Mouse (Mus musculus): ENCODE measurements around the gene Kdr. TPM values are rescaled to one million over a fixed set of nuclear protein-coding genes. Genes with fewer than 3 reads are reported as not detected.

The Kdr gene
- 24.4 and 25.5 TPM in 2 replicates for polyA plus RNA-seq (2015; fragmentation: Nextera tagmentation; extraction: Ambion mirVana)

GRCm38 (mm10) chr5:75978374-75979100 lies at the start of gene Kdr:
Gene Kdr, minus strand, starts transcription at chr5:75978458.
- H3K9me3 ChIP-seq, result no peaks in the 10 kb centered on the region
- WGBS, result 2% methylated on average over 37 of the region's 37 CpGs
- H3K4me3 ChIP-seq (replicated peaks), result peak within 1 kb of the TSS; percentile 58
- no peaks in the 10 kb centered on the region for H3K36me3 ChIP-seq
- ATAC-seq, result peak; percentile 94
- peak within 1 kb of the TSS; percentile 52 for H3K9ac ChIP-seq
- peak within 1 kb of the TSS; percentile 94 for H3K4me2 ChIP-seq (replicated peaks)
- H3K4me1 ChIP-seq (replicated peaks), result peaks cover 13% of the 10 kb centered on the region
- H3K27ac ChIP-seq, result peak within 1 kb of the TSS; percentile 32; the same call in 1 of the 2 replicates
- peaks cover 33% of the 10 kb centered on the region for H3K27me3 ChIP-seq (replicated peaks)

- no peak overlapping the region for H3K4me2 ChIP-seq (replicated peaks)
- no peaks in the 10 kb centered on the region for H3K9me3 ChIP-seq
- no peaks in the 10 kb centered on the region for H3K27me3 ChIP-seq (replicated peaks)
- no peak overlapping the region for H3K4me3 ChIP-seq (replicated peaks)
- H3K36me3 ChIP-seq, result no peaks in the 10 kb centered on the region
- no peak for ATAC-seq
- WGBS, result 64% methylated on average over 6 of the region's 6 CpGs
- no peaks in the 10 kb centered on the region; the same call in 1 of the 2 replicates for H3K4me1 ChIP-seq (replicated peaks)
- H3K9ac ChIP-seq, result no peak overlapping the region
- no peak overlapping the region for H3K27ac ChIP-seq
Measured at GRCm38 (mm10) chr5:76026805-76027204, 48.5 kb upstream of the Kdr start.

- 53% methylated on average over 4 of the region's 4 CpGs for WGBS
- Histone ChIP-seq H3K27me3 (replicated peaks) (no peaks in the 10 kb centered on the region), H3K27ac (no peak overlapping the region), H3K36me3 (no peaks in the 10 kb centered on the region), H3K9me3 (no peaks in the 10 kb centered on the region), H3K4me1 (replicated peaks) (no peaks in the 10 kb centered on the region; the same call in 1 of the 2 replicates), H3K4me3 (replicated peaks) (no peak overlapping the region), H3K4me2 (replicated peaks) (no peak overlapping the region), H3K9ac (no peak overlapping the region)
- no peak for ATAC-seq
Measured at GRCm38 (mm10) chr5:76025996-76026665, 47.9 kb upstream of the Kdr start.

DNA sequence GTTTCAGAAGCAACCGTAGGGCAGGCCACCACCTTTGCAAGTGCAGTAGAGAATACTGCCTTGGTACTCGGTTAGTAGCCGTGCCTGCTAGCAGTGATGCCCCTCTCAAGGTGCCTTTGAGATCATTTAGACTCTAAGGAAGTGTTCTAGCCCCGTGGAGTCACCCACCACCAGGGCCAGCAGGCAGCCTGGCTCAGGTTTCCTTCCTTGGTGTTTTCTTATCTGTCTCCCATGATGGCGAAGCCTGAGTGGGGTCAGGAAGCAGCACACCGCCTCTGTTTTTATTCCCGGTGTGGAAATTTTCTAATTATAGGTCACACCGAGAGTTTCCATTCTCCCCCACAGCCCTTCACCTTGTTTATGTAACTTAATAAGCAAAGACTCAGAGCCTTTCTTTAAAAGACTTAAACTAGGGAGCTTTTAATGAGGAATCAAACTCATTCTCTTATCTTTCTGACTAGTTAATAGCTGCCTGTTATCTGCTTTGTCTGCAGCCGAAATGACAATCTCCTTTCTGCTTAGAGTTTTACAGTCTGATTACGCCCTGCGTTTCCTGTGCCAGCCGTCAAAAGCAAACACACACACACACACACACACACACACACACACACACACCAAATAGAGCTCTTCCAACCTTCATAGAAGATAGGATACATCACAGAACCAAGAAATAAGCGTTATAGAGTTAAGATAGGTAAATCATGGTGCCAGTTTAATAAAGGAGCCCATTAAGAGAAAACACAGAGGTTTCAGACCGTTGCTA lies 44.9 kb upstream of the Kdr start:
- Histone ChIP-seq H3K4me3 (replicated peaks) (no peak overlapping the region), H3K9ac (no peak overlapping the region), H3K4me2 (replicated peaks) (no peak overlapping the region), H3K36me3 (no peaks in the 10 kb centered on the region), H3K4me1 (replicated peaks) (no peaks in the 10 kb centered on the region; the same call in 1 of the 2 replicates), H3K9me3 (no peaks in the 10 kb centered on the region), H3K27ac (no peak overlapping the region), H3K27me3 (replicated peaks) (no peaks in the 10 kb centered on the region)
- WGBS, result 32% methylated on average over 14 of the region's 14 CpGs
- ATAC-seq, result peak; percentile 62; the same call in 1 of the 2 replicates

DNA sequence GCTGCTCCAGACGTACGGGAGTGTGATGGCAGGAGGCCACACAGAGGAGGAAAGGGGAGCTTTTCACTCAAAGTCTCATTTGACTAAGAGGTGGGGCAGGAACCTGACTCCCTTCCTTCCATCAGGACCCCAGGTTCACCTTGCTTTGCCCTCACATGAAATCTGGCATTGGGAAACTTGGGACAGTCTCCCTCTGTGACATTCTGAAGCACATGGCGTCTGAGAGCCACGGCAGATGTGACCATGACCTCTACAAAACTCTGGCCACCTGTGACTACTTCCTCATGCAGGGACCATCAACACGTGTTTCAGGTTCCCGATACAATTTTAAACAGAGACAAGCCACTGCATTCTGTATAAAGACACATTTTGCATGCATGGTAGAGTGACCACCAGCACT lies 44.2 kb upstream of the Kdr start:
- Histone ChIP-seq H3K27ac (no peak overlapping the region), H3K9ac (no peak overlapping the region), H3K4me1 (replicated peaks) (no peaks in the 10 kb centered on the region; the same call in 1 of the 2 replicates), H3K36me3 (no peaks in the 10 kb centered on the region), H3K4me3 (replicated peaks) (no peak overlapping the region), H3K27me3 (replicated peaks) (no peaks in the 10 kb centered on the region), H3K4me2 (replicated peaks) (no peak overlapping the region), H3K9me3 (no peaks in the 10 kb centered on the region)
- 73% methylated on average over 6 of the region's 6 CpGs for WGBS
- ATAC-seq, result no peak

- no peaks in the 10 kb centered on the region; the same call in 1 of the 2 replicates for H3K4me1 ChIP-seq (replicated peaks)
- no peaks in the 10 kb centered on the region for H3K9me3 ChIP-seq
- H3K27me3 ChIP-seq (replicated peaks), result no peaks in the 10 kb centered on the region
- no peak for ATAC-seq
- H3K36me3 ChIP-seq, result no peaks in the 10 kb centered on the region
- no peak overlapping the region for H3K27ac ChIP-seq
- WGBS, result 83% methylated on average over 5 of the region's 5 CpGs
- no peak overlapping the region for H3K9ac ChIP-seq
- no peak overlapping the region for H3K4me3 ChIP-seq (replicated peaks)
- H3K4me2 ChIP-seq (replicated peaks), result no peak overlapping the region
Measured at GRCm38 (mm10) chr5:76018321-76018720, 40.1 kb upstream of the Kdr start.

DNA sequence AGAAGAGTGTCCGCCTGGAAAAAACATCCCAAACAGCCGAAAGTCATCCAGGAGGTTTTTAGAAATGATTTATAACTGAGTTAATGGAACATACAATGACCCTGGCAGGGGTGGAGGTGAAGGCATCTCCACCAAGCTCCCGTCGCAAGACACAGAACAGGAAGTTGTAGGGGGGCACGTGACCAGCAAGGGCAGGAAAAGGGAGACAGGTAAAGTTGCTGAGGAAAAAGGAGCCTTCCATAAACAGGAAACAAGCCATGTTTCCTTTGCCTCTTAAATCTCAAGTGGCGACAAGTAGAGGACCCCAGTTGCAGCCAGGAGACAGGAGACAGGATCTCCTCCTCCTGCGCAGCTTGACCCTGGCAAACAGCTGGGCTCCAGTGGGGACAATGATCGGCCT lies 37.8 kb upstream of the Kdr start:
- WGBS, result 41% methylated on average over 8 of the region's 8 CpGs
- H3K9ac ChIP-seq, result no peak overlapping the region
- H3K27me3 ChIP-seq (replicated peaks), result no peaks in the 10 kb centered on the region
- no peak for ATAC-seq
- no peaks in the 10 kb centered on the region for H3K36me3 ChIP-seq
- no peak overlapping the region for H3K4me2 ChIP-seq (replicated peaks)
- no peak overlapping the region for H3K27ac ChIP-seq
- no peak overlapping the region for H3K4me3 ChIP-seq (replicated peaks)
- no peaks in the 10 kb centered on the region for H3K4me1 ChIP-seq (replicated peaks)
- H3K9me3 ChIP-seq, result no peaks in the 10 kb centered on the region

- no peak overlapping the region for H3K4me2 ChIP-seq (replicated peaks)
Measured at GRCm38 (mm10) chr5:76013881-76014431, 35.7 kb upstream of the Kdr start.

GRCm38 (mm10) chr5:76006403-76006802 lies 28.1 kb upstream of the Kdr start:
- no peaks in the 10 kb centered on the region for H3K36me3 ChIP-seq
- H3K4me3 ChIP-seq (replicated peaks), result no peak overlapping the region
- no peaks in the 10 kb centered on the region for H3K9me3 ChIP-seq
- no peak overlapping the region for H3K4me2 ChIP-seq (replicated peaks)
- no peak overlapping the region for H3K27ac ChIP-seq
- WGBS, result 73% methylated on average over 7 of the region's 7 CpGs
- no peak for ATAC-seq
- no peaks in the 10 kb centered on the region for H3K4me1 ChIP-seq (replicated peaks)
- no peaks in the 10 kb centered on the region for H3K27me3 ChIP-seq (replicated peaks)
- no peak overlapping the region for H3K9ac ChIP-seq

More at GRCm38 (mm10) chr5:76013881-76014431, 35.7 kb upstream of the Kdr start:
- Histone ChIP-seq H3K9me3 (no peaks in the 10 kb centered on the region), H3K4me3 (replicated peaks) (no peak overlapping the region), H3K36me3 (no peaks in the 10 kb centered on the region), H3K9ac (no peak overlapping the region), H3K27ac (peak overlapping the region; percentile 27; the same call in 1 of the 2 replicates), H3K27me3 (replicated peaks) (no peaks in the 10 kb centered on the region), H3K4me1 (replicated peaks) (no peaks in the 10 kb centered on the region)
- no peak for ATAC-seq
- 73% methylated on average over 7 of the region's 7 CpGs for WGBS

GRCm38 (mm10) chr5:75990212-75990611 lies 12.0 kb upstream of the Kdr start:
- H3K9me3 ChIP-seq, result no peaks in the 10 kb centered on the region
- H3K27me3 ChIP-seq (replicated peaks), result no peaks in the 10 kb centered on the region
- H3K4me3 ChIP-seq (replicated peaks), result no peak overlapping the region
- no peak overlapping the region for H3K27ac ChIP-seq
- H3K4me2 ChIP-seq (replicated peaks), result no peak overlapping the region
- no peak overlapping the region for H3K9ac ChIP-seq
- H3K36me3 ChIP-seq, result no peaks in the 10 kb centered on the region
- no peak for ATAC-seq
- WGBS, result 83% methylated on average over 8 of the region's 8 CpGs
- H3K4me1 ChIP-seq (replicated peaks), result no peaks in the 10 kb centered on the region

DNA sequence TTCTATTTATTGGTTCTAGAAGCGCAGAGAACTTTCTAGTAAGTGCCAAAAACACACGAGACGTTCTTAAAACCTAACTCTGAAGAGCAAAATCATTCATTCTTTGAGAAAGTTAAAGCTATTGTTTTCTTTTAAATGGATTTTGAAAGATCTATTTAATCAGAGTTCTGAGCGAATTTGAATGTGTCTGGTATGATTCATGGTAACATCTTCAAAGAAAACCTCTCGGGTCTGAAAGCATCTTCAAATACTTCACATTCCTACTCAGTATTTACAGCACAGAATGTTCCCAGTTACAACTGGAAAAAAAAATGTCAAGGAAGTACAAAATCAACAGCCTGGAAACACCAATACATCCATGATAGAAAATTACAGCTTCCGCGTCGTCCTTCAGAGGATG lies 9.3 kb upstream of the Kdr start:
- Histone ChIP-seq H3K9ac (no peak overlapping the region), H3K36me3 (no peaks in the 10 kb centered on the region), H3K9me3 (no peaks in the 10 kb centered on the region), H3K4me2 (replicated peaks) (no peak overlapping the region), H3K4me1 (replicated peaks) (no peaks in the 10 kb centered on the region), H3K27ac (no peak overlapping the region), H3K4me3 (replicated peaks) (no peak overlapping the region), H3K27me3 (replicated peaks) (no peaks in the 10 kb centered on the region)
- WGBS, result 73% methylated on average over 8 of the region's 8 CpGs
- no peak for ATAC-seq

Data from intestine, embryonic 15.5 days (tissue).